Mouse (Mus musculus) CH12.LX (cell line): ENCODE measurements around the gene Olfr374. TPM values are rescaled to one million over a fixed set of nuclear protein-coding genes. Genes with fewer than 3 reads are reported as not detected.

Source experiments
- DNase-seq: peaks from one replicate; pipeline ENCODE4 v3.0.0-alpha.2; 2013; ENCODE audit errors: extremely low read depth
- H3K27ac ChIP-seq: 2 replicates; pipeline ENCODE4 v1.5.1; 2012; ENCODE audit warnings: low read depth, mild to moderate bottlenecking, control low read depth, moderate library complexity; ENCODE audit not compliant: insufficient read depth
- H3K27me3 ChIP-seq: replicated peaks from 2 replicates; pipeline ENCODE3; 2012; ENCODE audit warnings: inconsistent platforms
- H3K36me3 ChIP-seq, 2 experiments: replicated peaks in 1 of 2; 2 replicates each; pipeline versions ENCODE3 to v1.6.1; 2012; ENCODE audit warnings: inconsistent platforms in 1 of 2, low read length in 1 of 2, mild to moderate bottlenecking in 1 of 2, mixed read lengths in 1 of 2, moderate library complexity in 1 of 2; ENCODE audit not compliant: control insufficient read depth in 1 of 2, insufficient read depth in 1 of 2
- H3K4me1 ChIP-seq, 2 experiments: 2 replicates each; pipeline ENCODE4 v1.6.1; 2012; ENCODE audit warnings: inconsistent platforms in 1 of 2, moderate library complexity in 1 of 2; ENCODE audit not compliant: insufficient read depth in 2 of 2, control insufficient read depth in 1 of 2
- H3K4me2 ChIP-seq: 2 replicates; pipeline ENCODE4 v1.6.1; 2012; ENCODE audit warnings: low read depth, mild to moderate bottlenecking, control low read depth; ENCODE audit not compliant: poor library complexity, insufficient read depth, severe bottlenecking
- H3K4me3 ChIP-seq, 3 experiments: fragments of 150-350 bp in 1 of 3; sonication (generic) in 1 of 3; replicated peaks in 1 of 3; 2 replicates each; pipeline versions ENCODE3 to v1.5.1; 2011 to 2012; ENCODE audit warnings: low read depth in 2 of 3, low read length in 2 of 3, mild to moderate bottlenecking in 2 of 3, moderate library complexity in 2 of 3, control low read depth in 1 of 3, improper control_type of control experiment in 1 of 3, inconsistent platforms in 1 of 3, mixed read lengths in 1 of 3; ENCODE audit not compliant: poor library complexity in 1 of 3
- H3K79me2 ChIP-seq: replicated peaks from 2 replicates; pipeline ENCODE4 v1.6.1; 2012; ENCODE audit warnings: mild to moderate bottlenecking, moderate library complexity; ENCODE audit not compliant: control insufficient read depth, poor library complexity, insufficient read depth, severe bottlenecking; ENCODE audit errors: extremely low read depth
- H3K9ac ChIP-seq: 2 replicates; pipeline ENCODE4 v1.6.1; 2012; ENCODE audit warnings: low read depth, mild to moderate bottlenecking, control low read depth, moderate library complexity; ENCODE audit not compliant: insufficient read depth
- H3K9me3 ChIP-seq: replicated peaks from 2 replicates; pipeline ENCODE3; 2012; ENCODE audit warnings: low read length, inconsistent platforms, mixed read lengths
- CHD2 ChIP-seq: IDR thresholded peaks from 2 replicates; pipeline ENCODE4 v1.6.1; 2011; ENCODE audit warnings: low read length, improper control_type of control experiment
- CTCF ChIP-seq, 2 experiments: IDR thresholded peaks in 1 of 2; conservative IDR thresholded peaks in 1 of 2; 2 replicates each; pipeline ENCODE4 v1.5.1; 2011 to 2012; ENCODE audit warnings: low read depth in 2 of 2, low read length in 2 of 2, improper control_type of control experiment in 1 of 2, inconsistent platforms in 1 of 2, mild to moderate bottlenecking in 1 of 2, moderate library complexity in 1 of 2
- EP300 ChIP-seq: IDR thresholded peaks from 2 replicates; pipeline ENCODE4 v1.6.1; 2011; ENCODE audit warnings: low read length, improper control_type of control experiment
- JUN ChIP-seq: IDR thresholded peaks from 2 replicates; pipeline ENCODE4 v1.6.1; 2011; ENCODE audit warnings: low read depth, mild to moderate bottlenecking, low read length, improper control_type of control experiment, moderate library complexity; ENCODE audit not compliant: insufficient read depth
- JUND ChIP-seq: conservative IDR thresholded peaks from 2 replicates; pipeline ENCODE4 v1.6.1; 2011; ENCODE audit warnings: low read depth, low read length, improper control_type of control experiment
- KAT2A ChIP-seq: IDR thresholded peaks from 2 replicates; pipeline ENCODE4 v1.6.1; 2012; ENCODE audit warnings: low read length, improper control_type of control experiment, inconsistent platforms; ENCODE audit not compliant: insufficient replicate concordance
- MEF2A ChIP-seq: IDR thresholded peaks from 2 replicates; pipeline ENCODE4 v1.6.1; 2014; ENCODE audit warnings: low read depth, mild to moderate bottlenecking, inconsistent platforms, low read length, improper control_type of control experiment, borderline replicate concordance
- MXI1 ChIP-seq: IDR thresholded peaks from 2 replicates; pipeline ENCODE4 v1.6.1; 2011; ENCODE audit warnings: mild to moderate bottlenecking, low read depth, low read length, improper control_type of control experiment
- MYC ChIP-seq: IDR thresholded peaks from 2 replicates; pipeline ENCODE4 v1.6.1; 2011; ENCODE audit warnings: low read depth, mild to moderate bottlenecking, improper control_type of control experiment, low read length
- NELFE ChIP-seq: IDR thresholded peaks from 2 replicates; pipeline ENCODE4 v1.6.1; 2011; ENCODE audit warnings: low read depth, low read length, improper control_type of control experiment
- NRF1 ChIP-seq: IDR thresholded peaks from 2 replicates; pipeline ENCODE4 v1.6.1; 2014; ENCODE audit warnings: low read depth, mild to moderate bottlenecking, inconsistent platforms, low read length, improper control_type of control experiment, moderate library complexity
- POLR2AphosphoS2 ChIP-seq: IDR thresholded peaks from 2 replicates; pipeline ENCODE4 v1.6.1; 2011; ENCODE audit warnings: low read depth, low read length, improper control_type of control experiment
- RAD21 ChIP-seq: IDR thresholded peaks from 2 replicates; pipeline ENCODE4 v1.6.1; 2011; ENCODE audit warnings: low read depth, mild to moderate bottlenecking, low read length, improper control_type of control experiment, moderate library complexity
- RCOR1 ChIP-seq: conservative IDR thresholded peaks from 2 replicates; pipeline ENCODE4 v1.6.1; 2012; ENCODE audit warnings: low read depth, mild to moderate bottlenecking, inconsistent platforms, low read length, improper control_type of control experiment
- SIN3A ChIP-seq: IDR thresholded peaks from 2 replicates; pipeline ENCODE4 v1.6.1; 2012; ENCODE audit warnings: low read length, improper control_type of control experiment, inconsistent platforms
- SMC3 ChIP-seq: IDR thresholded peaks from 2 replicates; pipeline ENCODE4 v1.6.1; 2011; ENCODE audit warnings: low read depth, low read length, improper control_type of control experiment
- TBP ChIP-seq: conservative IDR thresholded peaks from 2 replicates; pipeline ENCODE4 v1.6.1; 2011; ENCODE audit warnings: low read depth, low read length, improper control_type of control experiment
- TCF12 ChIP-seq: IDR thresholded peaks from 2 replicates; pipeline ENCODE4 v1.6.1; 2014; ENCODE audit warnings: low read depth, mild to moderate bottlenecking, inconsistent platforms, low read length, improper control_type of control experiment
- UBTF ChIP-seq: IDR thresholded peaks from 2 replicates; pipeline ENCODE4 v1.6.1; 2012; ENCODE audit warnings: low read depth, mild to moderate bottlenecking, inconsistent platforms, low read length, improper control_type of control experiment, moderate library complexity
- USF2 ChIP-seq: conservative IDR thresholded peaks from 2 replicates; pipeline ENCODE4 v1.6.1; 2011; ENCODE audit warnings: low read depth, low read length, improper control_type of control experiment
- ZC3H11A ChIP-seq: IDR thresholded peaks from 2 replicates; pipeline ENCODE4 v1.6.1; 2012; ENCODE audit warnings: low read depth, mild to moderate bottlenecking, inconsistent platforms, low read length, improper control_type of control experiment
- ZKSCAN1 ChIP-seq: IDR thresholded peaks from 2 replicates; pipeline ENCODE4 v1.6.1; 2012; ENCODE audit warnings: low read depth, inconsistent platforms, low read length, improper control_type of control experiment, borderline replicate concordance
- ZMIZ1 ChIP-seq: IDR thresholded peaks from 2 replicates; pipeline ENCODE4 v1.6.1; 2012; ENCODE audit warnings: low read depth, mild to moderate bottlenecking, inconsistent platforms, low read length, improper control_type of control experiment
- dilution Hi-C: fragments of 300-500 bp; cut with MboI; formaldehyde crosslinking; loops from 2 replicates; pipeline ENCODE4 v1.14.3; 2020; ENCODE audit warnings: low sequenced_read_pairs; ENCODE audit not compliant: extremely low pct_unique_long_range_greater_than_20kb, extremely low pct_ligation_motif_present
- in situ Hi-C: fragments of 300-500 bp; cut with MboI; formaldehyde crosslinking; loops from 3 replicates; pipeline ENCODE4 v1.14.3; 2019; ENCODE audit warnings: low sequenced_read_pairs, low pct_ligation_motif_present, low pct_unique_long_range_greater_than_20kb, mixed read lengths
- polyA plus RNA-seq: library from polyadenylated mRNA; unstranded; fragments of >175 nt; gene quantifications from 2 replicates; pipeline ENCODE4 v1.2.1, GENCODE M21; 2012; ENCODE audit warnings: low read depth; ENCODE audit not compliant: insufficient read length
- total RNA-seq, 2 experiments: library from RNA; depleted of rRNA; stranded (reverse); fragments of 300-350 nt in 1 of 2; fragments of >200 nt in 1 of 2; gene quantifications; 2 replicates each; pipeline ENCODE4 v1.2.3; 2012 to 2014

Gene Olfr374
- total and polyA plus RNA-seq, 3 experiments, result not detected

GRCm38 (mm10) chr8:72121997-72122396 is 15.2 kb downstream of the Olfr374 start:
- H3K27ac ChIP-seq, result no peak overlapping the region
- no peak overlapping the region for H3K4me3 ChIP-seq
- no peaks in the 10 kb centered on the region for H3K79me2 ChIP-seq
- TF ChIP-seq POLR2AphosphoS2, result no peak
- TF ChIP-seq TCF12, result no peak
- no peak for TF ChIP-seq ZKSCAN1
- no peak for TF ChIP-seq SIN3A
- no peak for TF ChIP-seq MEF2A
- TF ChIP-seq MXI1, result no peak
- TF ChIP-seq CHD2, result no peak
- no peak for TF ChIP-seq USF2
- TF ChIP-seq ZC3H11A, result no peak
- TF ChIP-seq RCOR1, result no peak
- no peak for TF ChIP-seq MYC
- no peaks in the 10 kb centered on the region for H3K36me3 ChIP-seq
- H3K4me1 ChIP-seq, result no peaks in the 10 kb centered on the region
- DNase-seq, result no peak
- no peaks in the 10 kb centered on the region for H3K9me3 ChIP-seq
- H3K4me2 ChIP-seq, result no peak overlapping the region
- H3K9ac ChIP-seq, result no peak overlapping the region
- in situ Hi-C loops, result loop anchor here (25.0 kb wide), 1 partner anchor 985 kb away; no protein-coding TSS in a partner anchor
- no peaks in the 10 kb centered on the region for H3K27me3 ChIP-seq
- dilution Hi-C loops, result no loop called here

- H3K4me3 ChIP-seq, result no peak overlapping the region
- no peak overlapping the region for H3K9ac ChIP-seq
- dilution Hi-C loops (no loop called here), in situ Hi-C loops (no loop called here)
- H3K4me2 ChIP-seq, result no peak overlapping the region
- no peak overlapping the region for H3K27ac ChIP-seq
- H3K79me2 ChIP-seq, result no peaks in the 10 kb centered on the region
- no peaks in the 10 kb centered on the region for H3K36me3 ChIP-seq
- H3K4me1 ChIP-seq, result peaks cover 0 to 17% of the 10 kb centered on the region in 2 experiments; a peak in 2 of 4 replicates
- TF ChIP-seq JUN, result no peak
- TF ChIP-seq TBP, result no peak
- TF ChIP-seq JUND, result no peak
- no peak for TF ChIP-seq SIN3A
- H3K27me3 ChIP-seq, result no peaks in the 10 kb centered on the region
- DNase-seq, result no peak
- peaks cover 3% of the 10 kb centered on the region for H3K9me3 ChIP-seq
These were observed 21.0 kb downstream of the Olfr374 start for GRCm38 (mm10) chr8:72127834-72128233.

- TF ChIP-seq JUND (no peak), EP300 (no peak), KAT2A (no peak), ZMIZ1 (no peak), SMC3 (no peak), NRF1 (no peak), NELFE (no peak), TBP (no peak), RCOR1 (no peak), CTCF (conservative IDR thresholded peaks at IDR 0.05 in 1 of 2, IDR thresholded peaks at IDR 0.05 in 1 of 2; ENCODE audit: low read depth in 2 of 2, low read length in 2 of 2) (no peak), MYC (no peak), POLR2AphosphoS2 (no peak), RAD21 (no peak), MXI1 (no peak), UBTF (no peak), JUN (no peak)
- Histone ChIP-seq H3K79me2 (0 out of 2 replicates have a peak, but pooled peaks cover 1% of the 10 kb centered on the region), H3K36me3 (no peaks in the 10 kb centered on the region), H3K9ac (no peak overlapping the region), H3K27me3 (no peaks in the 10 kb centered on the region), H3K4me3 (no peak overlapping the region), H3K9me3 (peaks cover 3% of the 10 kb centered on the region), H3K27ac (no peak overlapping the region), H3K4me1 (peaks cover 0 to 24% of the 10 kb centered on the region in 2 experiments; a peak in 2 of 4 replicates), H3K4me2 (no peak overlapping the region)
- dilution Hi-C loops, result no loop called here
- in situ Hi-C loops, result no loop called here
- no peak for DNase-seq
These were observed 24.4 kb downstream of the Olfr374 start for GRCm38 (mm10) chr8:72131251-72131650.
